Mouse (Mus musculus): ENCODE measurements around the gene Pnpt1. TPM values are rescaled to one million over a fixed set of nuclear protein-coding genes. Genes with fewer than 3 reads are reported as not detected.

Gene Pnpt1
- 66.4 and 69.2 TPM in 2 replicates for total RNA-seq (2017)

- peak; percentile 100 for ATAC-seq (replicated peaks; ENCODE audit: low read depth, poor library complexity, severe bottlenecking)
Measured at GRCm38 (mm10) chr11:29130385-29131355, at the start of gene Pnpt1. TSS of gene Pnpt1 (plus strand) at chr11:29130744.

- ATAC-seq (replicated peaks; ENCODE audit: low read depth, poor library complexity, severe bottlenecking), result no peak
Measured at GRCm38 (mm10) chr11:29092403-29092802, 38.1 kb upstream of the Pnpt1 start.

GRCm38 (mm10) chr11:29098926-29099325 lies 31.6 kb upstream of the Pnpt1 start:
- ATAC-seq (replicated peaks; ENCODE audit: low read depth, poor library complexity, severe bottlenecking), result no peak

DNA sequence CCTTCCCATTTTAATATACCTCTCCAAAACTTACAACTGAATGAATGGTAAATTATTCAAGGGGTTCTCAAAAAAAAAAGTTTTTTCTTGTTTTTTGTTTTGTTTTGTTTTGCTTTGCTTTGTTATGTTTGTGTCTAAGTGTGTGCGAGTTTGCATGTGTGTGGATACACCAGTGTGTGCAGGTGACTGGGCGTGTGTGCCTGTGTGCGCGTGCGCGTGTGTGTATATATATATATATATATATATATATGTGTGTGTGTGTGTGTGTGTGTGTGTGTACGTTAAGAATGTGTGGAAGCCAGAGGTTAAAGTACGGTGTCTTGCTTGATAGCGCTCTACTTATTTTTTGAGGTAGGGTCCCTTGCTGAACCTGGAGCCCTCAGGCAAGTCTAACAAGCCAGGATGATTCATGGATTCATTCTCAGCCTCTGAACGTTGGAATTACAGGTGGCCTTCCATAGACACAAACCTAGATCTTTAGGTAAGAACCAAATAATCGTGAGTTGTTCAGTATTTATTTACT lies 621 bp upstream of the Pnpt1 start:
- ATAC-seq (replicated peaks; ENCODE audit: low read depth, poor library complexity, severe bottlenecking), result peak; percentile 23

- no peak for ATAC-seq (replicated peaks; ENCODE audit: low read depth, poor library complexity, severe bottlenecking)
Measured at GRCm38 (mm10) chr11:29140671-29141070, 10.1 kb downstream of the Pnpt1 start.

DNA sequence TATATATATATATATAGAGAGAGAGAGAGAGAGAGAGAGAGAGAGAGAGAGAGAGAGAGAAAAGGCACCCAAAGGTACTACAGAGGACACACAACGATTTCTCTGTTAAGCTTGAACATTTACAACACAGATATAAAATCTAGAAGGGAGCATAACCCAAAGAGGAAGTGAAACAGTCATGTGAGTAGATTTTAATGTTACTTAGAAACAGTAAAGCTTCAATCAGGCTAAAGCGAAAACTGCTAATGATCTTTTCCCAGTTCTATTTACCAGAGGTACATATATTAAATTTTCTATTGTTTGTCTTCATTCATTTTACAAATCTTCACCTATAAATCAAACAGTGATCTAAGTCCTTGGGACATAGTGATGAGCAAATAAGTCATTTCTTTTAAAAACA lies 18.4 kb downstream of the Pnpt1 start:
- 0 out of 2 replicates have a peak, but pooled peaks have one; percentile 50 for ATAC-seq (replicated peaks; ENCODE audit: low read depth, poor library complexity, severe bottlenecking)

DNA sequence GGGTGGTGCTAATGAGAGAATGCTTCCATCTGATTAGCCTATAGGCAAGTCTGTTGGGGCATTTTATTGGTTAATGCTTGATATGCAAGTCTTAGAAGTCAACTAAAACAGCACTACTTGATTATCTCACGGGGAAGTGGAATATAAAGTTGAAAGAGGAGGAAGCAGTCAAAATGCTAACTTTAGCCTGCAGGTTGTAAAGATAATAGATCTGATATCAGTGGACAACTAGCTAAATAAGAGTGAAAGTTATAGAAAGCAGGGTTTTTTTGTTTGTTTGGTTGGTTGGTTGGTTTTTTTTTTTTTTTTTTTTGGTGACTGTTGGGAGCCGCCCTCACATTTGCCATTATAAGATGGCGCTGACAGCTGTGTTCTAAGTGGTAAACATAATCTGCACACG lies 33.0 kb downstream of the Pnpt1 start:
- no peak for ATAC-seq (replicated peaks; ENCODE audit: low read depth, poor library complexity, severe bottlenecking)

DNA sequence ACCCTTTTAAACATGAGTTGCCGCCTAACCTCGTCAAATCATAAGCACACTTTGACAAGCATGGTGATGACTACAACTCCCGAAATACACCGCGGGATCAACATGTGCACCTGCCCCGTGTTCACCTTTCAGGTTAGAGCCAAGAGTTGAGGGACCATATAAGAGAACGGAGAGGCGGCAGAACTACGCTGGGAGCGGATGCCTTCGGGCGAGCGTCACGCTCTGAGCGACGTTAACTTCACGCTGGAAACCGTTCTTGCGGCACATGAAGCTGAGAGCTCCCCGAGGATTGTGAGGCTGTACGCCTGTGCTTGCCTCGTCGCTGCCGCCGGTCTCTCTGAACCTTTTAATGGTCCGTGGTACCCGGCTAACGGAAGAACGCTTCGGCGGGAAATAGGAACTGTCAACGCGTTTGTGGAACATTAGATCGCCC lies 41.4 kb downstream of the Pnpt1 start:
- peak; percentile 21 for ATAC-seq (replicated peaks; ENCODE audit: low read depth, poor library complexity, severe bottlenecking)

GRCm38 (mm10) chr11:29172563-29173124 lies 42.1 kb downstream of the Pnpt1 start, which contains the start of gene Ppp4r3b:
TSS of gene Ppp4r3b (plus strand) at chr11:29172890.
- ATAC-seq (replicated peaks; ENCODE audit: low read depth, poor library complexity, severe bottlenecking), result peak; percentile 93

GRCm38 (mm10) chr11:29173125-29173631 lies 42.6 kb downstream of the Pnpt1 start:
- peak; percentile 67 for ATAC-seq (replicated peaks; ENCODE audit: low read depth, poor library complexity, severe bottlenecking)

- no peak for ATAC-seq (replicated peaks; ENCODE audit: low read depth, poor library complexity, severe bottlenecking)
Measured at GRCm38 (mm10) chr11:29173706-29174436, 43.3 kb downstream of the Pnpt1 start.

DNA sequence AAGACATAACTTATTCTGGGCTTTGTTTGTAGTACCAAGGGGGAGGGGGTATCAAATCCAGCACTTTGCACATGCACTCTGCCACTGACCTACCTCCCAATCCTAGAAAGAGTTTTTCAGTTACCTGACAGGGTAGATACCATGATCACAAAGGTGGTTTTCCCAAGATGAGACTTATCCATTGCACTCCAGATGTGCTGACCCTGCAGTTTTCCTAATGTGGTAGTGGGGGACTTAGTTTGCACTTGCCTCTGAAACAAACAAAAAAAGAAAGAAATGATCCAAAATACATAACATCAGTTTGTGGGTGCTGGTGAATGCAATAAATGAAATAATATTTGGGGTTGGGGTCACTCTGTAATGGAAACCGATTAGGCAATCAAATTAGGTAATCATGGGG lies 48.8 kb downstream of the Pnpt1 start:
- ATAC-seq (replicated peaks; ENCODE audit: low read depth, poor library complexity, severe bottlenecking), result no peak

DNA sequence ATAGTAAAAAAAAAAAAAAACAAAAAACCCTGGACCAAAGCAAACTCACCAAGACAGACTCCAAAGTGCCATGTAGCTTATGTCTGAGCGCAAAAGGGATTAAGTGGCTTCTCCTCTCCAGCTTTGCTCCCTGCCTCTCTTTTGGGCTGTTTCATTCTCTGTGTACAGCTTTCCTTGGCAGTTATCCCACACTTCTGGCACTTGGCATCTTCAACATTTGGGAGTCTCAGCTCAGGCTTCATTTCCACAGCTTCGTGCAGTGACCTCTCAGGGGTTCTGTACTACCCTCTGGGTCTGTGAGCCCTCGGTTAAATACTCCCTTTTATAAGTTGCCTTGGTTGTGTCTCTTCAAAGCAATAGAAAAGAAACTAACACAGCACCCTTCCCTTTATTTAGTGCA lies 50.1 kb downstream of the Pnpt1 start:
- no peak for ATAC-seq (replicated peaks; ENCODE audit: low read depth, poor library complexity, severe bottlenecking)

GRCm38 (mm10) chr11:29181751-29182150 lies 51.2 kb downstream of the Pnpt1 start:
- no peak for ATAC-seq (replicated peaks; ENCODE audit: low read depth, poor library complexity, severe bottlenecking)

GRCm38 (mm10) chr11:29188981-29189380 lies 58.4 kb downstream of the Pnpt1 start:
- ATAC-seq (replicated peaks; ENCODE audit: low read depth, poor library complexity, severe bottlenecking), result no peak

DNA sequence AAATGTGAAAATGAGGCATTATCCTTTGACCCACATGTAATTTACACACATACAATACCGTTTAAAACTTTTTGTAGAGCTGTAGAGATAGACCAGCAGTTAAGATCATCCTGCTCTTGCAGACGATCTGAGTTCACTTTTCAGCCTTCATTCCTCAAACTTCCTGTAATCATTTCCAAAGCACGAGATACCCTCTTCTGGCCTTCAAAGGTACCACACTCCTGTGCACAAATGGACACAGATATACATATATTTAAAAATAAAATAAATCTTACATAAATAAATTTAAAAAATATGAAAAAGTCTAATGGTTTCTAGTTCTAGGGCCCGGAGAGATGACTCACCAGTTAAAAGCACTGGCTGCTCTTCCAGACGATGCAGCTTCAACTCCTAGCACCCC lies 73.1 kb downstream of the Pnpt1 start:
- peak; percentile 58; the same call in 1 of the 2 replicates for ATAC-seq (replicated peaks; ENCODE audit: low read depth, poor library complexity, severe bottlenecking)

DNA sequence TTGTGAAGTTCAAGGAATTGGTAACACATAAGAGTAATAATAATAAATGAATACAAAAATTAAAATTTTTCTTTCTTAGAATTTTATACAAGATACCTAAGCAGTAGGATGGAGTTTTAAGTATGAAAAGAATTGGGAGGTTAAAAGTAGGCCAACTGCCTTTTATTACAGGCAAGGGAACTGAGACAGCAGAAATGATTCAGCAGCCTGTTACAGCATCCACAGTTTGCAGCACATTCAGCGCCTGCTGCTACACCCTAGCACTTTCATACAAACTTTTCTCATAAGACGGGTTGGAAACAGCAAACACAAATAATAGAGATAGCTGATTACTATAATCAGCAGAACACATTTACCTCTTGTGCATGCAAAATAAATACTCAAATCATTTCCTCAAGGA lies 79.2 kb downstream of the Pnpt1 start:
- no peak for ATAC-seq (replicated peaks; ENCODE audit: low read depth, poor library complexity, severe bottlenecking)
